Mouse (Mus musculus): ENCODE data around the gene Col2a1.

GRCm38 (mm10) chr15:97999546-97999945 is 4.9 kb downstream of the Col2a1 start:
- TF ChIP-seq POLR2A (IDR thresholded peaks at IDR 0.05; ENCODE audit: borderline replicate concordance, low read depth, low read length) (no peak), CTCF (IDR thresholded peaks at IDR 0.05; ENCODE audit: low read depth, low read length) (no peak)

All from bone marrow macrophage, adult 2 months (primary cell).